Mouse (Mus musculus): Measurements from ENCODE around the gene Tyk2. TPM values are rescaled to one million over a fixed set of nuclear protein-coding genes. Genes with fewer than 3 reads are reported as not detected.
A peak's percentile ranks its signal among the peaks of the same experiment; 100 is the strongest.

The Tyk2 gene
- polyA plus RNA-seq, 2 experiments from 2014 or later, result 30.0 to 60.9 TPM

DNA sequence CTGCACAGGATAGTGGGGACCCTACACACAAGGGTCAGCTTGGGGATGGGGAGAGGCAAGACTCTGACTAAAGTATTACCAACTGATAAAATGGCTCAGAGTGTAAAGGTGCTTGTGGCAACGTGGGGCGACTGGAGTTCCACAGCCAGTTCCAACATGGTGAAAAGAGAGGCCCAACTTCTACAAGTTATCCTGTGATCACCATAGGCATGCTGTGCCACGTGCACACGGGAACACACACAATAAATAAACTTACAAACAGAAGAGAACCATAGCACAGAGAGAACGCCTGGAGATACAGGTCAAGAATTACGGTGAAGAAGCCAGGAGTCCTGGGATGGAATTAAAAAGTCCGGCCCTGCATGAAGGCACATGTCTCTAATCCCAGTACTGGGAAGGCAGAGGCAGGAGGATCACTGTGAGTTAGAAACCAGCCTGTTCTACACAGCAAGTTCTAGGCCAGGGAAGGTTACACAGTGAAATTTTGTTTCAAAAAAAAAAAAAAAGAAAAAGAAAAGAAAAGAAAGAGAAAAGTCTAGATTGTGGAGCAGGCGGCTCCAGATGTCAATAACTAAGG lies 18.1 kb upstream of the Tyk2 start:
- no peak for ATAC-seq

DNA sequence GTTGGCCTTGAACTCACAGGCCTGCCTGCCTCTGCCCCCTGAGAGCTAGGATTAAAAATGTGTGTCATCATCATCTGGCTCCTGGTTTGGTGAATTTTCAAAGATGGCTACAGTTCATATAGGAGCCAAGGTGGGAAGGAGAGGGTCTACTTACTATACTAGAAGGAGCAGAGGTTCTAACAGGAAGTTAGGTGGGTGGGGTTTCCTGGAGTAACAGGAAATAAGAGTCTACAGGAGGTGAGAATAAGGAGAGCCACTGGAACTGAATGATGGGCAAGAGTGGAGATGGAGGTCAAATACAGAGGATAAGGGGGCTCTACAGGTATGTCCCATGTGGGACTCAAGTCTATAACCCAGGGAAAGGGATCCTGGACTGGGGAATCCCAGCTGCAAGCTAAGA lies 17.4 kb upstream of the Tyk2 start:
- no peak for ATAC-seq

DNA sequence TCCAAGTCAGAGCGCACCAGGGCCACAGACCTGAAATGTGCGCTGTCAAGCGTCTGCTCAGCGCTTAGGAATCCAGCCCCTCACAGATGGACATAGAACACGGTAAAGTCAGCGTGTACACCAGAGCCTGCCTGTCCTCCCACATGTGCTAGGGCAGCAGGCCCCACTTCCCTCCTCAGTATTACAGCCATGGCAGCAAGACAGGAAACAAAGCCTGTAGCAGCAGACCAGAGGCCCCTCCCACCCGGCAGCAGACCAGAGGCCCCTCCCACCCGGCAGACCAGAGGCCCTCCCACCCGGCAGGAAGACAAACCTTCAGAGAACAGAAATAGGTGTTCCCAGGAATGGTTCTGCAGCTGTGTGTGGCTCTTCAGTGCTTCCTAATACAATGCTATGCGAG lies 15.7 kb upstream of the Tyk2 start:
- peak; percentile 74 for ATAC-seq

DNA sequence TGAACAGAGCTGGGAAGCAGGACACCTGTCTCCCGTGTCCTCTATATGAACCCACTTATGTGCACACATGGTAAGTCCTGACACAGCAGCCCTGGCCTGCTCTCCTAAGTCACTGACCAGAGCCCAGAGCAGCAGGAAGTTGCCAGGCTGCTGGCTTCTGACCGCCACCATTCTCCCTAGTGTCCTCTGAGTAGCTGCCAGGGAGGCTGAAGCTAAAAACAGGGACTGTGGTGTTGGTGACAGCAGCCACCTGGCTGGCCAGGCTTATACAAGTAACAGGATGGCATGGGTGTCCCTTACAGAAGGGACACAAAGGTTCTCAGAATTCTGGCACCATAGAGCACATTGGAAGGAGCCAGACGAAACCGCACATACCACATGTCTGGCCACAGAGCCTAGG lies 14.4 kb upstream of the Tyk2 start:
- ATAC-seq, result no peak

DNA sequence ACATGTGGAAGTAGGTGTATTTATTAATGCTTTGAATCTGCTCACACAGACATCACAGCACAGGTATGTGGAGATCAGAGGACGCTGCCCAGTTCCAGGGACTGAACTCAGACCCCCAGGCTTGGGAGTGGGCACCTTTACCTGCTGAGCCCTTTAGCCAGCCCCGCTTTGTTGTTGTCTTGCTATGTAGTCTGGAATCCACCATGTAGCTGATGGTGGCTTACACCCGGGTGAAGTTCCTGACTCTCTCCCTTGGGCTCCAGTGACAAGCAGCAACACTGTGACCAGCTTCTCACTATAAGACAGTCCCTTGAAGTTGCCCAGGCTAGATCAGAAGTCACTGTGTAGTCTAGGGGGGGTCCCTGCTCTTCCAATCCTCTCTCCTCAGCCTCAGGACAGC lies 13.3 kb upstream of the Tyk2 start:
- no peak for ATAC-seq

DNA sequence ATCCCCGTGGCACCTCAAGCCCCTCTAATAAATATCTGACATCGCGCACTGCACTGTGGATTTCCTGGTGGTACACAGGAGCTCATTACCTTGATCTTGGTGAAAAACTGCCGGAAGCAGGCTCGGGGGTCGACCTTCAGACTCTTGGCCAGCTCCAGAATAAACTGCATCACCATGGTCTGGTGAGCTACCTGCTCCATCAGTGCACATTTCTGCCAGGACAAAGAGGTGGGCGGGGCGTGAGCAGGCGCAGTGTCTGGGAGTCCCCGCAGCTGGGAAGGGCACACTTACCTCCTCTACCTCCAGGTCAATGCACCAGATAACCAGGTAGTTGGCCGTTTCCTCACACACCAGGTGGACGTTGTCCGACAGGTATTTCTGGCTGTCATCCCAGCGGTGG lies 10.9 kb upstream of the Tyk2 start:
- no peak for ATAC-seq

DNA sequence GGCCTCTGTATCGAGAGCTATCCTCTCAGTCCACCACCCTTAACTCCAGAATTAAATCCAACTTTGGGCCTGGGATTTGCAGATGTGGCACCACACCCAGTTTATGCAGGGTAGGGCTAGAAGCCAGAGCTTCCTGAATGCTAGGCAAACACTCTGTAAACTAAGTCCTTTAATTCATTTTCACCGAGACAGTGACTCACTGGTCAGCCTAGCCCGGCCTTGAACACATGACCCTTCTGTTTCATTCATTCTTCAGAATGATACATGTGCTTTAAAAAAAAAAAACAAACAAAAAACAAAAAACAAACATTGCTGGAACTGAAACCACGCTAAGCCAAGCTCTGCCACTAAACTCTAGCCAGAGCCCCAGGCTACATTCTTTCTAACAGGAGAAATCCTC lies 7.3 kb upstream of the Tyk2 start:
- ATAC-seq, result no peak

DNA sequence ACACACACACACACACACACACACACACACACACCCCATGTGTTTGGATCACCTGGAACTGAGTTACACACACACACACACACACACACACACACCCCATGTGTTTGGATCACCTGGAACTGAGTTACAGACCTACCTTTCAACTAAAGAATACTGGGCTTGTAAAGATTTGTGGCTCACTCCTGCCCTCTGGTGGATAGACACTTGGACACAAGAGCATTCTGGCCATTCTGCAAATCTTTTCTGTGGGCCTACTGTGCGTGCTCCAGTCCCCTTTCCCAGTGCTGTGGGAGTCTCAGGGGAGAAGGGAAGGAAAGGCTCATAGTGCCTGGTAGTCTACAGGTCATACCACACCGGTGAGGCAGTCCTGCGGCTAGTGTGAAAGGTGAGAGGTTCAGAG lies 6.2 kb upstream of the Tyk2 start:
- ATAC-seq, result peak; percentile 17

DNA sequence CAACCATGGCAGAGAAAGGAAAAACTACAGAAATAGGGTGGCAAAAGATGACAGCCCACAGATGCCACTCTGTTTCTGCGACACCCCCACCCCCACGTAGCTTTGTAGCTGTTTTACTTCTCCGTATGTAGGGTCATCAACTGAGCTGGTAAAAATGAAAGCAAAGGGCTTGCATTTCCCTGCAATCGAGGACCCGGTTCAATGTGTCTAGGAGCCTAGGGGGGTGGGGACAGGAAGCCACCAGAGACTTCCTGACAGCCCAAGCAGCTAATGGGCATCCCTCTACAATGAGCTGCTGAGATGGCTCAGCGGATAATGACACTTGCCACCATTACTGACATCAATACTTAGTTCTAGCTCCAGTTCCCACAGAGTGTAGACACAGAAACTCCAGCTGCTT lies 5.4 kb upstream of the Tyk2 start:
- ATAC-seq, result peak; percentile 52

DNA sequence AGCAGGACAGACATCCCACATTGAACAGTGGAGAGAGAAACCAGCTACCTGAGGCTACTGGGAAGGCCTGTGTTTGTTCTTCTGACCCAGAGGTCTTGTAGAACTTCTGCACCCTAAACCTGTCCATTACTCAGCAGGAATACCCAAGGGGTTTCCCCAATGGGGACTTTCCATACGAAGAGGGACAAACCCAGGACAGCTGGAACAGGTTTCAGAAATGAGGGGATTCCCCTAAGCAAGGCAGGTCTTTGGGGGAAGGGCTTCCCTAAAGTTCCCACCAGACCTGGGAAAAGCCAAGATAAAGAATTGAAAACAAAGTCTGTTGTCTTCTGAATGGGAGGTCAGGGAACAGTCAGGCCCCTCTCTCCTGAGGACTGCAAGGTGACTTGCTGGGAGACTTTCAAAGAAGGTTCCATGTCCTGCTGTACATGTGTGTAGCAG lies 4.9 kb upstream of the Tyk2 start:
- ATAC-seq, result peak; percentile 8

DNA sequence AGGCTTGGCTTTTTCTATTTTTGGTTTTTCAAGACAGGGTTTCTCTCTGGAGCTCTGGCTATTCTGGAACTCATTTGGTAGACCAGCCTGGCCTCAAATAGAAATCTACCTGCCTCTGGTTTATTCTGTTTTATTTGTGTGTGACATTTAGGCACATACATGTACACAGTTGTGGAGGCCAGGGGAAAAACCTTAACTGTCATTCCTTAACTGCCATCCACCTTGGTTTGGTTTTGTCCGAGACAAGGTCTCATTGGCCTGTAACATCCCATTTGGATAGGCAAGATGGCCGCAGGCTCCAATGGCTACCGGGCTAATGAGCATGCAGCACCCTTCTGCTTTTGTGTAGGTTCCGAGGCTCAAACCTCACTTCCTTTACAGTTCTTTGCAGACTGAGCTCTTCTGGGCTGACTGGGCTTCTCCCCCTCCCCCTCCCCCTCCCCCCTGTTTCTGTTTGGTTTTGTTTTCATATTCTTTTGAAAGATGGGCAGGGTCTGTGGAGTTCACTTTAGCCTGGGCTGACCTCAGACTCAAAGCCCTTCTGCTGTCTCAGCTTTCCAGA lies 4.4 kb upstream of the Tyk2 start:
- ATAC-seq, result no peak

DNA sequence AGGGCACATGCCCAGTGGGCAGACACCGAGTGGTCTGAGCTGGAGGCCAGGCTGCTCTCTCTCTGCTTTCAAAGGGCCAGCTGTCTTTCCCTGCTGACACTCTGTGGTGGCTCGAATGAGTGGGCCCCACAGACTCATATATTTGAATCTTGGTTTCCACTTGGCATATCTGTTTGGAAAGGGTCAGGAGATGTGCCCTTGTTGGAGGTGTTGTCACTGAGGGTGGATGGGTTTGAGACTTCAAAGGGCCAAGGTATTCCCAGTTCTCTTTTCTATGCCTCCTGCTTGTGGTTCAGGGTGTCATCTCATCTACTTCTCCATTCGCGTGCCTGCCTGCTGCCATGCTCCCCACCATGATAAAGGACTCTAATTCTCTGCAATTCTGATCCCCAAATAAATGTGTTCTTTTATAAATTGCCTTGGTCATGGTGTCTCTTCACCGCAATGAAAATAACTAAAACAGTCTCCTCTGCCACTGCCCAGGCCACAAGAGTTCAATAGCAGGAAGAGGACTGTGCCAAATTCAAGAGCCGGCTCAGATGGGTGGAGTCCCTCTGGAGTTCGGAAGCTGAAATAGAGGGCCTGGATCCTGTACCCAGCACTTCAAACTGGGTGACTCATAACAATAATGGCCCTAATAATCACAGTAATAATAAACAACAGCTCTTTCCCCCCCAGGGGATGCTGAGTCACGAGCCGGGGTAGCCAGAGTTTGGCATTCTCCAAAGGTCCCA lies 3.7 kb upstream of the Tyk2 start:
- ATAC-seq, result no peak

DNA sequence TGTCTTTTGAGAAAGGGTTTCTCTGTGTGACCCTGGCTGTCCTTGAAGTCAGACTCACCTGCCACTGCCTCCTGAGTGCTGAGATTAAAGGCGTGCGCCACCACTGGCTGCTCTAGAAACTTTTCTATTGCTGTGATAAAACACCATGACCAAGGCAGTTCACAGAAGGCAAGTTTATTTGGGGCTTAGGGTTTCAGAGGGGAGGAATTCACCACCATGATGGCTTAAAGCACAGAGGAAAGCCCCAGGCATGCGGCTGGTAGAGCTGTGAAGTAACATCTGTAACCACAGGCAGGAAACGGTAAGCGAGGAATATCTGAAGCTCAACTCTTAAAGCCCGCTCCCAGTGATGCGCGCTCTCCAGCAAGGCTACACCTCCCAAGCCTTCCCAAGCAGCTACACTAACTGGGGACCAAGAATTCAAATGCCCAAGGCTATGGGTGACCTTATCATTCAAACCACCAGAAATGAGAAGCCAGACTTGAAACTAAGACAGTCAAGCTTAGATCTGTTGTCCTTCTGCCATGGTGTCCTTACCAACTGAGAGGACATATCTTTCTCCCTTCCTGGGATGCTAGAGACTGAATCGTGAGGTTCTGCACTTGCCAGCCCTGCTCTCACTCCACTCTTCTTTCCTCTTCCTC lies 2.1 kb upstream of the Tyk2 start:
- peak; percentile 30 for ATAC-seq

DNA sequence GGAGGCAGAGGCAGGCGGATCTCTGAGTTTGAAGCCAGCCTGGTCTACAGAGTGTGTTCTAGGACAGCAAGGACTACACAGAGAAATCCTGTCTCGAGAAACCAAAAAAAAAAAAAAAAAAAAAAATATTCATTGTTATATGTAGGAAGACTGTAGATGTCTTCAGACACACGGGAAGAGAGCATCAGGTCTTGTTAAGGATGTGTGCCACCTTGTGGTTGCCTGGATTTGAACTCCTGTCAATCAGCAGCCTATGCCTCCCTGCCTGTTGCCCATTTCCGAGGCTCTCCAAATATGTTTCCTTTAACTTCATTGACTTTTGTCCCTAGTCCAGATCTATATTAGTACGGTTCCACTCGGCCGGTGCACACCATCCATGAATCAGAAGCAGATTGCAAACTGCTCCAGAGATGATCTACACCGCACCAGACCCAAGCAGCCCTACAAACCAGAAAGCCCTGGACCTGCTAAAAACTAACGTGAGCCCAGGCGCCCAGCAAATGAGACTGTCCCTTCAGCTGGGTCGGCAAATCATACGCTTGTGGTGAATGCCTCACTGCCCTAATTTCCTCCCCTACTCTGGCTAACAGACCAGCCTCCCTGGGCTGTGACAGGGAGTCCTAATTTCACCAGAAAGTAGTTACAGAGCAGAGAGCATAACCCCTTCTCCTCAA lies 1.2 kb upstream of the Tyk2 start:
- no peak for ATAC-seq

DNA sequence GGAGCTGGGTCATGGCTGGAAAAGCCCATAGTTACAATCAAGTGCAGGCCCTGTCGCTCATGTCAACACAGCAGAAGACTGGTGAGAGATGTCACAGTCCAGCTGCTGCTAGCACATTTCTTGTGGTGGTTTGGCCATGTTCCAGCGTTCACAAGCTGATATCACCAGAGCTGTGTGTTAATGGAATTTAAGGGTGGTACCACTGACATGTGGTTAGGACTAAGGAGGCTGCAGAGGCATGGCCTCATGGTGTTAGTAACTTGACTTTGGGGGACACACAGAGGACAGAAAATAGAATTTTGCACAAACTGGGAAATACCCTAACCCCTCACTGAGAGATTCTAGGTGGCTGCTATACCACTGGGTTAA lies 4.8 kb downstream of the Tyk2 start:
- ATAC-seq, result no peak

DNA sequence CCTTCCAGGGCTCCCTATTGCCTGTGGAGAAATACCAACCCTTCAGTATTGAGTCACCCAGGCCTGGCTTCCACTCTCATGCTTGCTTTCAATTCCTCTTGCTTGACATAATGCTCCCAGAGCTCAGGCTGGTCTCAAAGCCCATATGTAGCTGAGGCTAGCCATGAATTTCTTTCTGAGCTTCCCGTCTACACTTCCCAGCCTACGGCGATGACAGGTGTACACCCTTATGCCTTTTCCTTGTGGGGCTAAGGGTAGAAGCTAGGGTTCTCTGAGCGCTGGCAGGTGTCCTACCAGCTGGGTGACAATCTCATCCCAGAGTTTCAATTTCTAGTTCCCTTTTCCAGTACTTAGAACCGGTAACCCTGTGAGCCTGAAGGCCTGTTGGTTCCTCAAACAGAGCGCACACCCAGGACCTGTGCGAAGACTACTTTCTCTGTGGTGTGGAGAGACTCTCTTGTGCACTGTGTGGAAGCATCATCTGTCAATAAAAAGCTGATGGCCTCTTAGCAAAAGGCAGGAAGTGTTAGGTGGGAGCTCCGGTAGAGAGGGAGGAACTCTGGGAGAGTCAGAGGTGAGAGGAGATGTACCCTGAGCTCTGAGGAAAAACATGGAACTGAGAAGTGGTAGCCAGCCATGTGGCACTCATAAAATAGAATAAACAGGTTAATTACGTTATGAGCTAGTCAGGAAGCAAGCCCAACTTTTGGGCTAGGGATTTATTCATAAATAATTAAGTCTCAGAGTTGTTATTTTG lies 5.4 kb downstream of the Tyk2 start:
- no peak for ATAC-seq

DNA sequence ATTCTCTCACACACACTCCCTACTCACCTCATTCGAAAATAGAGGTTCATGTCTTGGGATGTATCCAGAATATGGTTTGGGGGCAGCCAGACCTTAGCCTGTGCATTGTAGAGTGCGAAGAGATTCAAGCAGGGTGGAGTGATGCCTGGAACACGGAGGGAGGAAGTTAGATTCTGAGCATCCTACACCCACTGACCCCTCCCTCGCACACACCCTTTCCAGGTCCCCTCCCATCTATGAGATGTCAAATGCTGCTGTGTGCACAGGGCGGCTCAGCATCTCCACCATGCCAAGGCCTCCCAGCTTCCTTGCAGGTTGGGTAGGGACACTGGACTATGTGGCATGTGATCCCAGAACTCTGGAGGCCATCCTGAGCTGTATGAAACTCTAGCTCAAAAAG lies 6.2 kb downstream of the Tyk2 start:
- ATAC-seq, result no peak

DNA sequence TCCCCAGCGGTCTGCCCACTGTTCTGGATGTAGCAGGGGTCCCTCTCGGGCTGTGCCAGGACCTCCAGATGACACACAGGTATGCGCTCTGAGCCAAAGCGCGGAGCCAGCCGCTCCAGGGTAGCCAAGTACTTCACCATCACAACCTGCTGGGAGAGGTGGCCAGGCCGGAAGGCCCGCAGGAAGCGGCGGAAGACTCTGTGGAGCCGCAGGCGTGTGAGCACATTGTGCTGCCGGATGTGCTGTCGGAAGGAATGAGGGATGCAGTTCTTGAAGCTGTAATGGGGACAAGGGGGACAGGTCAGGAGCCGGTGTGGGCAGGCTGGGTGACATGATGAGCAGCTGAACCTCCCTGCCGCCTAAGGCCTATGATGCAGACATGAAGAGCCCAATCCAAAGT lies 9.6 kb downstream of the Tyk2 start:
- no peak for ATAC-seq

DNA sequence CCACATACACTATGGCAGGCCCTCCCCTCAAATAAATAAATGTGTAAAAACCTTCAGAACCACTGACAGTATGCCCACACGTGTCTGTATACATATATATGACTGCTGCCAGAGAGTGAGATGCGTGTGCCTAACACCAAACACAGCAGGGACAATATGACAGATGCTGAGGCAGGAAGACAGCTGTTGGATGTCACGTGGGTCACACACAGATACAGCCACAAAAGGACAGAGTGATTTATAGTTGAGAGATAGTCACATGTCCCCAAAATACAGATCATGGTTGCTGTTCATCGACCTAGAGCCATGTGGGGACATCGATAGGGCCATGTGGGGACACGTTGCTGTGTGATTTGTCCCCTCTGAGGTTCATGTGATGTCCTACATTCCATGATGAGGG lies 14.0 kb downstream of the Tyk2 start:
- ATAC-seq, result no peak

DNA sequence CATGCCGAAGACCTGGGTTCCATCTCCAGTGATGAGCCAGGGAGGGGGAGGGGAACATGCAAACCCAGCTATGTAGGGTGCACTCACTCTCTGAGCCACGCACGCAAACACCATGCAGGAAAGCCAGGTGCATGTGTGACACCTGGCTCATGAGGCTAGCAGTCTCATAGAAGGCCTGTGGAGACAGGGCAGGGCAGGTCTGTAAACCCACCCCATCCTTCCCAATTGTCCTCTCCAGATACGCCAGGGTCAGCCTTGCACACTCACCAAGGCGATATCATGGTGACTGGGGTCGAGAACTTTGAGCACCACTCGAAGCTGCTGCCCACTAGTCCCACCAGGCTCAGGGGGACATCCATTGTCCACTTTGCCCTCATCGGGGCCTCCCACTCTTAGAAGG lies 15.9 kb downstream of the Tyk2 start:
- no peak for ATAC-seq

DNA sequence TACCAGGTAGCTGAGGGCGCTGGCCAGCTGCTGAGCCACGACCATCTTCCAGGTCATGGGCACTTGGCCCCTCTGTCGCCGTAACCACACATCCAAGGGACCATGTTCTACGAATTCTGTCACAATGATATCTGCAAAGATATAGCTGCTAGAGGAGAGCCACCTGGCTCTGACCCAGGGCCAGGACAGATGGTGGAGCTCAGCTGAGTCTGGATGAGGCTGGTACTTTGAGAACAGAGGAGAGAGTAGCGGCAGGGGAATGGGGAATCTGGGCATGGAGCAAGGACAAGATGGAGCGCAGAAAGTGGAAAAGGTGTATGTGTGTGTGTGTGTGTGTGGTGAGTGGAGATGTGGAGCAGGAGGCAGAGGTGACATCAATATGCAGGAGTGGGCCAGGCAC lies 16.9 kb downstream of the Tyk2 start:
- ATAC-seq, result no peak

DNA sequence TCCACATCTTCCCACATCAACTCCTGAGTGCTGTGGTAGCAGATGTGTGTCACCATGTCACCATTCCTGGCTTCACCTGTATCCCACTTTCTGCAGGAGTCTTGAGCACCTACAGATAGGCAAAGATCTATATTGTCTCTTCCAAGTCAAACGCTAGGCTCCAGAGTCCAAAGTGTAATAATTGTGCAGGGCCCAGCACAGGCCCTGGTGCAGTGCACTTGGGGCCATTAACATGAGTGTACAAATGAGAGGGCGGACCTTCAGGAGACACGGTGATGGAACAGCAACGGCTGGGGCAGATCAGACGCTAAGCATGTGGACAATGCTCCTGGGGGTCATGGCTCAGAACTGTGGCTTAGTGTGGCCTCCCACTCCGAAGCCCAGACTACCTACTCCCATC lies 17.3 kb downstream of the Tyk2 start:
- no peak for ATAC-seq
